Mouse (Mus musculus) heart, adult 2 months (tissue): ENCODE data around the gene Clrn3. TPM values are rescaled to one million over a fixed set of nuclear protein-coding genes. Genes with fewer than 3 reads are reported as not detected.

Experiments used
- DNase-seq, 2 experiments: peaks; one replicate each; pipeline ENCODE4 v3.0.0; 2021
- H3K27ac ChIP-seq: fragments of 200-600 bp; 2 replicates; pipeline ENCODE4 v1.8.1; 2022
- H3K27me3 ChIP-seq: fragments of 200-500 bp; 2 replicates; pipeline ENCODE4 v1.6.1; 2012; ENCODE audit warnings: mild to moderate bottlenecking, low read length, inconsistent platforms, mixed read lengths; ENCODE audit not compliant: control insufficient read depth, insufficient read depth
- H3K36me3 ChIP-seq: fragments of 200-500 bp; 2 replicates; pipeline ENCODE4 v1.6.1; 2012; ENCODE audit warnings: low read length, inconsistent platforms; ENCODE audit not compliant: control insufficient read depth, insufficient read depth
- H3K4me1 ChIP-seq: fragments of 200-500 bp; 2 replicates; pipeline ENCODE4 v1.6.1; 2011; ENCODE audit warnings: low read length; ENCODE audit not compliant: control insufficient read depth, insufficient read depth
- H3K4me3 ChIP-seq: fragments of 200-600 bp; 2 replicates; pipeline ENCODE4 v1.8.1; 2022
- H3K79me2 ChIP-seq: fragments of 200-500 bp; replicated peaks from 2 replicates; pipeline ENCODE4 v1.6.1; 2012; ENCODE audit warnings: mild to moderate bottlenecking, inconsistent platforms, low read length, moderate library complexity, mixed read lengths; ENCODE audit not compliant: control insufficient read depth, insufficient read depth
- H3K9ac ChIP-seq: fragments of 200-500 bp; 2 replicates; pipeline ENCODE4 v1.6.1; 2012; ENCODE audit warnings: low read depth, mild to moderate bottlenecking, control low read depth, inconsistent platforms, low read length, mixed read lengths
- CTCF ChIP-seq: fragments of 200-600 bp; IDR thresholded peaks from 2 replicates; pipeline ENCODE4 v1.8.1; 2022; ENCODE audit warnings: antibody characterized with exemption, mild to moderate bottlenecking, moderate library complexity
- EP300 ChIP-seq: fragments of 200-500 bp; IDR thresholded peaks from 2 replicates; pipeline ENCODE4 v1.6.1; 2011; ENCODE audit warnings: low read depth, low read length, control low read depth; ENCODE audit not compliant: insufficient read depth
- POLR2A ChIP-seq: fragments of 200-500 bp; IDR thresholded peaks from 2 replicates; pipeline ENCODE4 v1.6.1; 2011; ENCODE audit warnings: mild to moderate bottlenecking, low read depth, low read length, control low read depth; ENCODE audit not compliant: insufficient read depth
- WGBS: fragments of 180-500 bp; shearing (Covaris S2); methylation state at CpG from one replicate; pipeline ENCODE4 v1.1.7; 2018; 5-methylcytosine and 5-hydroxymethylcytosine counted together
- intact Hi-C: fragments of 180-260 bp; cut with DNase I; formaldehyde crosslinking; loops from one replicate; pipeline ENCODE4 v1.15.1; 2025
- microRNA-seq, 2 experiments: library from miRNA; unstranded; fragments of <30 nt; microRNA quantifications; one replicate each; pipeline ENCODE4 v1.2.0; 2021
- polyA plus RNA-seq: library from polyadenylated mRNA; depleted of rRNA; stranded (reverse); fragments of >200 nt; gene quantifications from 2 replicates; pipeline ENCODE4 v1.2.3, GENCODE M21; 2012; rRNA removed
- total RNA-seq, 2 experiments: library from RNA; stranded (reverse); gene quantifications; 2 replicates each; pipeline ENCODE4 v1.2.3; 2021

The Clrn3 gene
- total and polyA plus RNA-seq, 3 experiments: not detected

DNA sequence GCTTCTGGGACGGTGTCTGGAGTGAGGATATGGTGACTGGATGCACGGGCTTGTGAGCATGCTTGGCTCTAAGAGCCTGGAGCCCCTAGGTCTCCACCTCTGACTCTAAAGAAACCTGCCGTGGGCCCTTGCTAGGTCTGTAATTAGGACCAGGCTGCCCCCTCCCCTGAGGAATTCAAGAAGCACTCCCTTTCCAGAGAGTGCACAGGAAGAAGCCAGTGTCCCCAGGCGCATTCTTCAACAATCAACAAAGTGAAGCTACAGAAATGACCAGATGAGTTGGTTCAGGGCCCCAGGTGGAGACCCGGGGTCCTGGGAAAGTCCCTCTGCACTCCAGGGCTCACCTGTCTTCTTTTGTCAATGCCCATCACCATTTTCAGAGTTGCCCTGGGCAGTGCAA lies 51.2 kb downstream of the Clrn3 start:
- intact Hi-C loops: no loop called here
- H3K27ac ChIP-seq: no peak overlapping the region
- no peak overlapping the region for H3K4me3 ChIP-seq
- H3K4me1 ChIP-seq: no peaks in the 10 kb centered on the region
- no peak overlapping the region for H3K9ac ChIP-seq
- WGBS: 57% methylated on average over 5 of the region's 5 CpGs
- no peaks in the 10 kb centered on the region; the same call in 1 of the 2 replicates for H3K27me3 ChIP-seq
- TF ChIP-seq EP300: no peak
- TF ChIP-seq CTCF: no peak
- TF ChIP-seq POLR2A: no peak
- no peaks in the 10 kb centered on the region for H3K79me2 ChIP-seq
- H3K36me3 ChIP-seq: no peaks in the 10 kb centered on the region
- no peak for DNase-seq

DNA sequence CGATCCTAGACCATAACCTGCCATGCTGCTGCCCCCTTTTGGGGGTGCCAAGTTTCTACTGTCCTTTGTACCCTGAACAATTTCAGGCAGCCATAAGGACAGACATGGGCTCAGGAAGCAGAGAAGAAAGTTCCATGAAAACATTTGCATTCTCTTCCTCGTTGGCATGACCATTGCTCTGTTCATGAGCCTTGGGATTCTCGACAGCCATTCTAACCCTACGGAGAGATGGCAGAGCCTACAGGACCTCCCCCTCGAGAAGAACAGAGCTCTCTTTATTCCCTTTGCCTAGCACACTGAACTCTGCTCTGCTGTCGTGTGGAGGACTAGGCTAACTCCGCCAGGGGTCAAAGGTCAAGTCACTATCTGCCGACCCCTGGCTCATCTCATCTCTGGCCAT lies 52.5 kb downstream of the Clrn3 start:
- no peak for TF ChIP-seq EP300
- no peak for TF ChIP-seq POLR2A
- TF ChIP-seq CTCF: no peak
- H3K4me3 ChIP-seq: no peak overlapping the region
- H3K27ac ChIP-seq: no peak overlapping the region
- H3K27me3 ChIP-seq: no peaks in the 10 kb centered on the region; the same call in 1 of the 2 replicates
- no peaks in the 10 kb centered on the region for H3K36me3 ChIP-seq
- intact Hi-C loops: no loop called here
- H3K79me2 ChIP-seq: no peaks in the 10 kb centered on the region
- no peak for DNase-seq
- no peak overlapping the region for H3K9ac ChIP-seq
- H3K4me1 ChIP-seq: no peaks in the 10 kb centered on the region
- WGBS: 66% methylated on average over 8 of the region's 8 CpGs

DNA sequence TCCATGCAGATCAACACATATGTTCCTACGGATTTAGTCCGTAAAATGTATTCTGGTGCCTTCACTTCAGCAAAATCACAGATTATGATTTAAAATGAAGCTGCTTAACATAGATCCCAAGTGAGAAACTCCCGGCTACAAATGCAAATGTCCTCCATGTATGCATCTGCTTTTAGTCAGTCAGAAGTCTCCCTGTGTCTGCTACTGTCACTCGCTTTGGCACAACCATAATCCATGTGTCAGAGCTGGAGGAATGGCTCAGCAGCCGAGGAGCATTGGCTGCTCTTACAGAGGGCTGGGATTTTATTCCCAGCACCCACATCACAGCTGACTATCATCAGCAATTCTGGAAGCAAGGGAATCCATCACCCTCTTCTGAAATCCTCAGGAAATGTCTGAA lies 58.1 kb downstream of the Clrn3 start:
- no peaks in the 10 kb centered on the region for H3K27me3 ChIP-seq
- no peak overlapping the region for H3K4me3 ChIP-seq
- no peak overlapping the region for H3K9ac ChIP-seq
- no peaks in the 10 kb centered on the region for H3K4me1 ChIP-seq
- 85% methylated on average over 5 of the region's 5 CpGs for WGBS
- H3K79me2 ChIP-seq: no peaks in the 10 kb centered on the region
- H3K27ac ChIP-seq: no peak overlapping the region
- TF ChIP-seq CTCF: no peak
- no peak for TF ChIP-seq EP300
- TF ChIP-seq POLR2A: no peak
- no peak for DNase-seq
- intact Hi-C loops: no loop called here
- no peaks in the 10 kb centered on the region for H3K36me3 ChIP-seq

DNA sequence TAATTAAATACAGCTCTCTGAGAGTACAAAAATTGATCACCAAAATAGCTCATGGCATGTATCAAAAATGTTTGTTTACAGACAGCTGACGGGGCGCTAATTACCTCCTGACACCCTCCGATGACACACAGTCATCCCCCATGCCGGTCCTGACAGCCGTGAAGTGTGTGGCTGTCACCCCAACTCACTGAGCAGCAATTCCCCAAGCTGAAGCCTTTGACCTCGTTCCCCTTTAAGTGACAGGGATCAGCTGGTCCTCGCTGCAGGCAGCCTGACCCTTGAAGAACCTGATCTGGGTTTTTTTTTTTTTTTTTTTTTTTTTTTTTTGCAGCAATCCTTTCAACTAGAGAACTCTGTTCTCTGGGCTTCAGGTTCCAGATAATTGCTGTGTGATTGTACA lies 59.8 kb downstream of the Clrn3 start:
- TF ChIP-seq CTCF: no peak
- TF ChIP-seq POLR2A: no peak
- TF ChIP-seq EP300: no peak
- 41% methylated on average over 7 of the region's 7 CpGs for WGBS
- no peaks in the 10 kb centered on the region for H3K4me1 ChIP-seq

DNA sequence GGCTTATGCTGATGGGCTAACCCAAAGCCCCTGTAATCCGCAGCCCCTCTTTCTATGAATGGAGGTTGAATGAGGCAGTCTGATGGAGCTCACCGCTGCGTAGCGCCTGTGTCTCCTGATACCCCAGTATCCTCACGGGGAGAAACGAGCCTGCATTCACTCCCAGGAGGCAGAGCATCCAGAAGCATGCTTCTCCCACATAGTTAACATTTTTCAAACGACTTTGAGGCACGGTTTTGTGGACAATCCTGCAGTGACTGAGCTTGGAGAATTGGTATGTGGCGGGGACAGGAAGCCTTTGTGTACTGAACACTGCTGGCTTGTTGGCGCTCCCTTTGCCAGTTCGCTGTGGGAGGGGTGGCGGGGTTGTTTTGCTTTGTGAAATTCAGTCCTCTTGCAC lies 63.2 kb downstream of the Clrn3 start:
- intact Hi-C loops: loop anchor here (1.0 to 10.0 kb wide), 2 partner anchors 62 to 370 kb away; no protein-coding TSS in a partner anchor
- TF ChIP-seq CTCF: no peak
- TF ChIP-seq POLR2A: no peak
- no peak for TF ChIP-seq EP300
- Histone ChIP-seq H3K4me1 (no peaks in the 10 kb centered on the region), H3K79me2 (no peaks in the 10 kb centered on the region), H3K27ac (no peak overlapping the region), H3K27me3 (no peaks in the 10 kb centered on the region), H3K4me3 (no peak overlapping the region), H3K36me3 (no peaks in the 10 kb centered on the region), H3K9ac (no peak overlapping the region)
- DNase-seq: no peak
- WGBS: 24% methylated on average over 12 of the region's 12 CpGs

More for the DNA sequence above, 59.8 kb downstream of the Clrn3 start:
- Histone ChIP-seq H3K9ac (no peak overlapping the region), H3K27me3 (no peaks in the 10 kb centered on the region), H3K4me3 (no peak overlapping the region), H3K79me2 (no peaks in the 10 kb centered on the region), H3K36me3 (no peaks in the 10 kb centered on the region), H3K27ac (no peak overlapping the region)
- intact Hi-C loops: loop anchor here (10.0 kb wide), 1 partner anchor 374 kb away; no protein-coding TSS in a partner anchor
- DNase-seq: no peak

DNA sequence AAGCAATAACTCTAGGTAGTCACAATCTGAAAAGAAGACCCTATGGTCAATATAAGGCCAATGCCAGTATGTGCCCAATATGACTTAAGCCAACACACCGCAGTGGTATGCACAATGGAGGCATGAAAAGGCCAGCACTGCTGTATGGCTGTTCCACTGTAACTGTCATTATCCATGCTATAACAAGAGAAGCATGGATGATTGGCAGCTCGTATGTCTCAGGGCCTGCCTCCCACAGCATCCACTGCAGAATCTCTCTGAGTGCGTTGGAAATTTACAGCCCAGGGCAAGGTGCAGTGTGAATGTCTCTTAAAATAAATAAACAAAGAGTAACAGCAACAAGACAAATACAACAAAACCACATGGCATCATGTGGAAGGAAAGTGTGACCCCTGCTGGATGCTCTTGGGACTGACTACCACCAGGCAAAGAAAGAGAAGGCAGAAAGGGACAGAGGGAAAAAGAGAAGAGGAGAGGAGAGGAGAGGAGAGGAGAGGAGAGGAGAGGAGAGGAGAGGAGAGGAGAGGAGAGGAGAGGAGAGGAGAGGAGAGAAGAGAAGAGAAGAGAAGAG lies 63.7 kb downstream of the Clrn3 start:
- Histone ChIP-seq H3K9ac (no peak overlapping the region), H3K4me3 (no peak overlapping the region), H3K79me2 (no peaks in the 10 kb centered on the region), H3K27me3 (no peaks in the 10 kb centered on the region), H3K36me3 (no peaks in the 10 kb centered on the region), H3K27ac (no peak overlapping the region), H3K4me1 (no peaks in the 10 kb centered on the region)
- TF ChIP-seq EP300 (no peak), CTCF (peak; percentile 69), POLR2A (no peak)
- intact Hi-C loops: loop anchor here (1.0 to 10.0 kb wide), 2 partner anchors 61 to 370 kb away; no protein-coding TSS in a partner anchor
- 43% methylated on average over 3 of the region's 3 CpGs for WGBS
- peak in 1 of 2 experiments; percentile 42 for DNase-seq

Small RNA genes lying within 50 kb of the gene (microRNA-seq; reads per million reads assigned to microRNA genes)
- gene Mir1962: 0 reads per million in 2 experiments

Other genes starting within 250 kb of the Clrn3 start
- gene Foxi2, start 118.3 kb downstream of the Clrn3 start, total RNA-seq: not detected
- gene Foxi2, start 118.3 kb downstream of the Clrn3 start, polyA plus RNA-seq: not detected in 2 replicates
- 1 to 10 TPM; 2.8 to 3.1 TPM for gene Ptpre, start 8.8 kb upstream of the Clrn3 start, total RNA-seq
- 3.6 and 4.1 TPM in 2 replicates for gene Ptpre, start 8.8 kb upstream of the Clrn3 start, polyA plus RNA-seq
- gene Mki67, start 187.7 kb upstream of the Clrn3 start, total RNA-seq: 1 to 10 TPM in 1 of 2 experiments, under 1 TPM in 1; 0.97 to 1.9 TPM
- gene Mki67, start 187.7 kb upstream of the Clrn3 start, polyA plus RNA-seq: 0.16 and 0.29 TPM in 2 replicates